Mouse (Mus musculus) forebrain, embryonic 12.5 days (tissue): ENCODE data around the gene 4930438A08Rik. TPM values are rescaled to one million over a fixed set of nuclear protein-coding genes. Genes with fewer than 3 reads are reported as not detected.

Experiments
- ATAC-seq: fragments of 200-750 bp; cut with Nextera tagmentation; 2 replicates; pipeline ENCODE4 v1.8.0; 2017; ENCODE audit warnings: moderate TSS enrichment; ENCODE audit not compliant: low FRiP score
- H3K27ac ChIP-seq: fragments of 300-500 bp; sonication (generic); 2 replicates; pipeline ENCODE4 v1.5.1; 2016; ENCODE audit warnings: mild to moderate bottlenecking
- H3K27me3 ChIP-seq: fragments of 300-500 bp; sonication (generic); 2 replicates; pipeline ENCODE4 v1.6.1; 2016; ENCODE audit warnings: mild to moderate bottlenecking
- H3K36me3 ChIP-seq: fragments of 300-500 bp; sonication (generic); replicated peaks from 2 replicates; pipeline ENCODE4 v1.6.1; 2016; ENCODE audit warnings: mild to moderate bottlenecking
- H3K4me1 ChIP-seq: fragments of 300-500 bp; sonication (generic); 2 replicates; pipeline ENCODE4 v1.6.1; 2016
- H3K4me2 ChIP-seq: fragments of 300-500 bp; sonication (generic); 2 replicates; pipeline ENCODE4 v1.6.1; 2016; ENCODE audit warnings: mild to moderate bottlenecking, moderate library complexity
- H3K4me3 ChIP-seq: fragments of 300-500 bp; sonication (generic); replicated peaks from 2 replicates; pipeline ENCODE4 v1.5.1; 2016; ENCODE audit warnings: mild to moderate bottlenecking
- H3K9ac ChIP-seq: fragments of 300-500 bp; sonication (generic); 2 replicates; pipeline ENCODE4 v1.6.1; 2016; ENCODE audit warnings: mild to moderate bottlenecking
- H3K9me3 ChIP-seq: fragments of 300-500 bp; sonication (generic); 2 replicates; pipeline ENCODE4 v1.6.1; 2016
- WGBS: fragments of 180-500 bp; shearing (Covaris S2); methylation state at CpG from one replicate; pipeline ENCODE4 v1.1.7; 2016; 5-methylcytosine and 5-hydroxymethylcytosine counted together
- polyA plus RNA-seq: library from polyadenylated mRNA; unstranded; fragments of >200 nt; fragmentation: Nextera tagmentation; extraction: Ambion mirVana; gene quantifications from 2 replicates; pipeline ENCODE4 v1.2.1, GENCODE M21; 2016

4930438A08Rik gene
- polyA plus RNA-seq, 1 experiment from 2014 or later: not detected

GRCm38 (mm10) chr11:58250550-58250949 lies 24.0 kb upstream of the 4930438A08Rik start:
- H3K9me3 ChIP-seq: no peaks in the 10 kb centered on the region
- no peaks in the 10 kb centered on the region for H3K27me3 ChIP-seq
- no peaks in the 10 kb centered on the region for H3K36me3 ChIP-seq
- no peak overlapping the region for H3K4me2 ChIP-seq
- no peak overlapping the region for H3K4me3 ChIP-seq
- WGBS: 76% methylated on average over 5 of the region's 5 CpGs
- no peak for ATAC-seq
- H3K9ac ChIP-seq: no peak overlapping the region
- no peak overlapping the region for H3K27ac ChIP-seq
- H3K4me1 ChIP-seq: no peaks in the 10 kb centered on the region

GRCm38 (mm10) chr11:58254411-58254810 lies 20.2 kb upstream of the 4930438A08Rik start:
- Histone ChIP-seq H3K9me3 (no peaks in the 10 kb centered on the region), H3K4me1 (no peaks in the 10 kb centered on the region), H3K9ac (no peak overlapping the region), H3K36me3 (no peaks in the 10 kb centered on the region), H3K4me2 (no peak overlapping the region), H3K27ac (no peak overlapping the region), H3K4me3 (no peak overlapping the region), H3K27me3 (no peaks in the 10 kb centered on the region)
- no peak for ATAC-seq
- WGBS: 92% methylated on average over 3 of the region's 3 CpGs

- no peak overlapping the region for H3K4me3 ChIP-seq
- WGBS: 80% methylated on average over 5 of the region's 5 CpGs
- H3K4me1 ChIP-seq: no peaks in the 10 kb centered on the region
- ATAC-seq: no peak
- no peak overlapping the region for H3K27ac ChIP-seq
- no peaks in the 10 kb centered on the region for H3K27me3 ChIP-seq
- H3K9ac ChIP-seq: no peak overlapping the region
- H3K4me2 ChIP-seq: no peak overlapping the region
- no peaks in the 10 kb centered on the region for H3K36me3 ChIP-seq
- H3K9me3 ChIP-seq: no peaks in the 10 kb centered on the region
These were observed 16.8 kb upstream of the 4930438A08Rik start for GRCm38 (mm10) chr11:58257816-58258215.

- no peaks in the 10 kb centered on the region for H3K4me1 ChIP-seq
- WGBS: 94% methylated on average over 4 of the region's 4 CpGs
- no peak overlapping the region for H3K9ac ChIP-seq
- H3K27ac ChIP-seq: no peak overlapping the region
- H3K4me3 ChIP-seq: no peak overlapping the region
- H3K27me3 ChIP-seq: no peaks in the 10 kb centered on the region
- ATAC-seq: no peak
- no peaks in the 10 kb centered on the region for H3K9me3 ChIP-seq
- no peaks in the 10 kb centered on the region for H3K36me3 ChIP-seq
- no peak overlapping the region for H3K4me2 ChIP-seq
These were observed 14.4 kb upstream of the 4930438A08Rik start for GRCm38 (mm10) chr11:58260156-58260555.

GRCm38 (mm10) chr11:58261826-58262225 lies 12.8 kb upstream of the 4930438A08Rik start:
- ATAC-seq: no peak
- H3K27me3 ChIP-seq: no peaks in the 10 kb centered on the region
- no peaks in the 10 kb centered on the region for H3K9me3 ChIP-seq
- H3K4me2 ChIP-seq: no peak overlapping the region
- no peak overlapping the region for H3K27ac ChIP-seq
- H3K9ac ChIP-seq: no peak overlapping the region
- no peak overlapping the region for H3K4me3 ChIP-seq
- no peaks in the 10 kb centered on the region for H3K36me3 ChIP-seq
- H3K4me1 ChIP-seq: no peaks in the 10 kb centered on the region
- 86% methylated on average over 4 of the region's 4 CpGs for WGBS

GRCm38 (mm10) chr11:58262336-58262735 lies 12.3 kb upstream of the 4930438A08Rik start:
- H3K9ac ChIP-seq: no peak overlapping the region
- no peak overlapping the region for H3K27ac ChIP-seq
- no peaks in the 10 kb centered on the region for H3K4me1 ChIP-seq
- H3K4me3 ChIP-seq: no peak overlapping the region
- no peak for ATAC-seq
- no peak overlapping the region for H3K4me2 ChIP-seq
- no peaks in the 10 kb centered on the region for H3K27me3 ChIP-seq
- H3K36me3 ChIP-seq: no peaks in the 10 kb centered on the region
- no peaks in the 10 kb centered on the region for H3K9me3 ChIP-seq
- 94% methylated on average over 3 of the region's 3 CpGs for WGBS

GRCm38 (mm10) chr11:58263516-58263915 lies 11.1 kb upstream of the 4930438A08Rik start:
- Histone ChIP-seq H3K36me3 (no peaks in the 10 kb centered on the region), H3K9ac (no peak overlapping the region), H3K9me3 (no peaks in the 10 kb centered on the region), H3K4me1 (no peaks in the 10 kb centered on the region), H3K4me2 (no peak overlapping the region), H3K4me3 (no peak overlapping the region), H3K27me3 (no peaks in the 10 kb centered on the region), H3K27ac (no peak overlapping the region)
- 78% methylated on average over 2 of the region's 2 CpGs for WGBS
- no peak for ATAC-seq

- no peaks in the 10 kb centered on the region for H3K9me3 ChIP-seq
- H3K9ac ChIP-seq: no peak overlapping the region
- no peak for ATAC-seq
- no peak overlapping the region for H3K4me2 ChIP-seq
- no peaks in the 10 kb centered on the region for H3K27me3 ChIP-seq
- no peak overlapping the region for H3K27ac ChIP-seq
- no peaks in the 10 kb centered on the region for H3K4me1 ChIP-seq
- H3K4me3 ChIP-seq: no peak overlapping the region
- WGBS: 86% methylated on average over 9 of the region's 9 CpGs
- H3K36me3 ChIP-seq: no peaks in the 10 kb centered on the region
These were observed 10.1 kb upstream of the 4930438A08Rik start for GRCm38 (mm10) chr11:58264546-58264945.

GRCm38 (mm10) chr11:58268285-58268684 lies 6.3 kb upstream of the 4930438A08Rik start:
- ATAC-seq: no peak
- H3K9ac ChIP-seq: no peak overlapping the region
- no peak overlapping the region for H3K27ac ChIP-seq
- H3K36me3 ChIP-seq: no peaks in the 10 kb centered on the region
- H3K4me3 ChIP-seq: no peak overlapping the region
- 91% methylated on average over 3 of the region's 3 CpGs for WGBS
- no peak overlapping the region for H3K4me2 ChIP-seq
- no peaks in the 10 kb centered on the region for H3K4me1 ChIP-seq
- no peaks in the 10 kb centered on the region for H3K9me3 ChIP-seq
- H3K27me3 ChIP-seq: no peaks in the 10 kb centered on the region

GRCm38 (mm10) chr11:58275756-58276155 lies 1.2 kb downstream of the 4930438A08Rik start:
- Histone ChIP-seq H3K9ac (no peak overlapping the region), H3K27me3 (0 out of 2 replicates have a peak, but pooled peaks cover 9% of the 10 kb centered on the region), H3K36me3 (no peaks in the 10 kb centered on the region), H3K4me2 (no peak overlapping the region), H3K4me3 (no peak overlapping the region), H3K27ac (no peak overlapping the region), H3K9me3 (no peaks in the 10 kb centered on the region), H3K4me1 (no peaks in the 10 kb centered on the region)
- 78% methylated on average over 4 of the region's 4 CpGs for WGBS
- ATAC-seq: no peak

- no peaks in the 10 kb centered on the region for H3K36me3 ChIP-seq
- H3K4me2 ChIP-seq: no peak overlapping the region
- H3K4me3 ChIP-seq: no peak overlapping the region
- H3K27ac ChIP-seq: no peak overlapping the region
- no peaks in the 10 kb centered on the region for H3K9me3 ChIP-seq
- 83% methylated on average over 13 of the region's 13 CpGs for WGBS
- no peaks in the 10 kb centered on the region for H3K4me1 ChIP-seq
- ATAC-seq: no peak
- H3K9ac ChIP-seq: no peak overlapping the region
- 0 out of 2 replicates have a peak, but pooled peaks cover 6% of the 10 kb centered on the region for H3K27me3 ChIP-seq
These were observed 7.4 kb downstream of the 4930438A08Rik start for GRCm38 (mm10) chr11:58281970-58282496.

GRCm38 (mm10) chr11:58282518-58282917 lies 7.9 kb downstream of the 4930438A08Rik start:
- Histone ChIP-seq H3K4me2 (no peak overlapping the region), H3K4me1 (no peaks in the 10 kb centered on the region), H3K36me3 (no peaks in the 10 kb centered on the region), H3K27me3 (0 out of 2 replicates have a peak, but pooled peaks cover 6% of the 10 kb centered on the region), H3K27ac (no peak overlapping the region), H3K9ac (no peak overlapping the region), H3K9me3 (no peaks in the 10 kb centered on the region), H3K4me3 (no peak overlapping the region)
- no peak for ATAC-seq
- WGBS: 90% methylated on average over 5 of the region's 5 CpGs

- 0 out of 2 replicates have a peak, but pooled peaks cover 2% of the 10 kb centered on the region for H3K27me3 ChIP-seq
- 79% methylated on average over 9 of the region's 9 CpGs for WGBS
These were observed 15.5 kb downstream of the 4930438A08Rik start for GRCm38 (mm10) chr11:58289992-58290682.

More at GRCm38 (mm10) chr11:58289992-58290682, 15.5 kb downstream of the 4930438A08Rik start:
- Histone ChIP-seq H3K4me1 (no peaks in the 10 kb centered on the region), H3K9me3 (no peaks in the 10 kb centered on the region), H3K4me3 (no peak overlapping the region), H3K27ac (no peak overlapping the region), H3K36me3 (no peaks in the 10 kb centered on the region), H3K9ac (no peak overlapping the region), H3K4me2 (no peak overlapping the region)
- no peak for ATAC-seq
